ENCODE assay signal across 13 mouse cellular contexts in the genomic region with DNA sequence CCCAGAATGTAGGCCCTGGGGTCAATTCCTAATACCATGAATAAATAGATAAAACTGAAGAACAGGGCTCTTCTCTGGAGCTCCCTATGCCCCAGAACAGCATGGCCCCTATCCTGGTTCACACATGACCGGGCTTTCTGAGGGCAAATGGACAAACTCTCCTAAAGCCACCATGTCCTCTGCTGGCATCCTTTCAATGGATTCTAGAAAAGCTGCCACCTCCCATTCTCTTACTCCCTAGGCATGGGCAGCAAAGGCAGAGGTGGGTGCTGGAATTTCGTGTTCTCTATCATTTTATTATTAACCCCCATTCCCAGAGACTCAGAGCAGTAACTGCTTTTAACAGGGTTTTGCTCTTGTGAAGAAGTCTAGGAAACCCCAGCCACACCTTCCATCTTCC. TPM values are rescaled to one million over a fixed set of nuclear protein-coding genes. Genes with fewer than 3 reads are reported as not detected.
DNase-seq lines count a peak whose midpoint lies in the region; ATAC-seq and TF ChIP-seq lines count a peak whose summit lies in the region.
"Had no signal": no experiment of that assay in that cellular context is flagged by ENCODE, and none has a peak within 500 bp of the region (broad histone marks: within the 10 kb centered on the region; RNA-seq: fewer than 3 reads in every experiment).

No protein-coding gene starts in this region.

- H3K27ac ChIP-seq in lung, embryonic 16.5 days (ENCODE audit: low read length): no peak overlapping the region
- H3K27ac ChIP-seq in forebrain, embryonic 14.5 days (ENCODE audit: low read depth, low read length): no peak overlapping the region
- no peak overlapping the region for H3K27ac ChIP-seq in limb, embryonic 10.5 days
- no peak overlapping the region for H3K27ac ChIP-seq in neural tube, embryonic 13.5 days (replicated peaks)

- peaks cover 26% of the 10 kb centered on the region for H3K4me1 ChIP-seq in lung, embryonic 16.5 days (replicated peaks; ENCODE audit: control insufficient read depth, insufficient read depth, low read length)
- H3K4me1 ChIP-seq in lung, adult 2 months (ENCODE audit: control insufficient read depth, insufficient read depth, low read length): peaks cover 8% of the 10 kb centered on the region
- peaks cover 32% of the 10 kb centered on the region for H3K4me1 ChIP-seq in forebrain, embryonic 14.5 days (ENCODE audit: control insufficient read depth, insufficient read depth, low read length)
- H3K4me1 ChIP-seq in limb, embryonic 10.5 days: peaks cover 63% of the 10 kb centered on the region
- H3K4me1 ChIP-seq in neural tube, embryonic 13.5 days (replicated peaks): peaks cover 72% of the 10 kb centered on the region

- H3K9me3 ChIP-seq in lung, embryonic 16.5 days (ENCODE audit: control insufficient read depth, low read length): no peaks in the 10 kb centered on the region
- no peaks in the 10 kb centered on the region for H3K9me3 ChIP-seq in forebrain, embryonic 14.5 days (replicated peaks; ENCODE audit: control insufficient read depth, low read length)
- H3K9me3 ChIP-seq in limb, embryonic 10.5 days (replicated peaks): no peaks in the 10 kb centered on the region
- H3K9me3 ChIP-seq in neural tube, embryonic 13.5 days: no peaks in the 10 kb centered on the region

- no peak for TF ChIP-seq CTCF in lung, adult 2 months (IDR thresholded peaks at IDR 0.05; ENCODE audit: insufficient read depth, low read length)

- H3K4me3 ChIP-seq in lung, embryonic 16.5 days (ENCODE audit: low read length): no peak overlapping the region
- H3K4me3 ChIP-seq in lung, adult 2 months (replicated peaks; ENCODE audit: extremely low read depth, low read depth, low read length): no peak overlapping the region
- H3K4me3 ChIP-seq in forebrain, embryonic 14.5 days (ENCODE audit: low read depth, low read length): no peak overlapping the region
- H3K4me3 ChIP-seq in limb, embryonic 10.5 days: peak overlapping the region; percentile 74; the same call in 1 of the 2 replicates
- H3K4me3 ChIP-seq in neural tube, embryonic 13.5 days: peak overlapping the region; percentile 71

- H3K4me2 ChIP-seq in lung, embryonic 16.5 days (ENCODE audit: low read depth, low read length): 0 out of 2 replicates have a peak overlapping the region, but pooled peaks have one; percentile 89
- H3K4me2 ChIP-seq in forebrain, embryonic 14.5 days (ENCODE audit: low read length): peak overlapping the region; percentile 61
- H3K4me2 ChIP-seq in neural tube, embryonic 13.5 days: peak overlapping the region; percentile 69

- H3K36me3 ChIP-seq in lung, embryonic 16.5 days (ENCODE audit: control insufficient read depth, insufficient read depth, low read length): no peaks in the 10 kb centered on the region
- H3K36me3 ChIP-seq in forebrain, embryonic 14.5 days (ENCODE audit: control insufficient read depth, insufficient read depth, low read length): no peaks in the 10 kb centered on the region
- H3K36me3 ChIP-seq in limb, embryonic 10.5 days: peaks cover 4% of the 10 kb centered on the region
- no peaks in the 10 kb centered on the region for H3K36me3 ChIP-seq in neural tube, embryonic 13.5 days

- TF ChIP-seq POLR2A in lung, adult 2 months (IDR thresholded peaks at IDR 0.05; ENCODE audit: borderline replicate concordance, extremely low read depth, low read depth, low read length): no peak

- 79% methylated on average over 2 of the region's 2 CpGs for WGBS in lung, embryonic 16.5 days
- WGBS in lung, adult 2 months: 86% methylated on average over 2 of the region's 2 CpGs
- 94% methylated on average over 2 of the region's 2 CpGs for WGBS in forebrain, embryonic 14.5 days
- WGBS in limb, embryonic 10.5 days: 85% methylated on average over 2 of the region's 2 CpGs
- WGBS in neural tube, embryonic 13.5 days: 93% methylated on average over 2 of the region's 2 CpGs

- no peaks in the 10 kb centered on the region for H3K27me3 ChIP-seq in lung, embryonic 16.5 days (ENCODE audit: control insufficient read depth, insufficient read depth, low read depth, low read length)
- no peaks in the 10 kb centered on the region for H3K27me3 ChIP-seq in forebrain, embryonic 14.5 days (replicated peaks; ENCODE audit: control insufficient read depth, insufficient read depth, low read length)
- H3K27me3 ChIP-seq in limb, embryonic 10.5 days (ENCODE audit: low read depth, poor library complexity, severe bottlenecking): no peaks in the 10 kb centered on the region
- no peaks in the 10 kb centered on the region for H3K27me3 ChIP-seq in neural tube, embryonic 13.5 days

- DNase-seq in lung, adult 2 months: no peak
- DNase-seq in forebrain, embryonic 14.5 days (ENCODE audit: low spot score): no peak
- DNase-seq in limb, embryonic 10.5 days (ENCODE audit: low spot score): peak; percentile 8
- DNase-seq in adrenal gland, adult 8-10 months: no peak
- no peak for DNase-seq in testis, postnatal 10 days (ENCODE audit: low spot score)
- DNase-seq: lung, postnatal 36 days had no signal

- no peak overlapping the region for H3K9ac ChIP-seq in lung, embryonic 16.5 days (ENCODE audit: low read length)
- peak overlapping the region; percentile 87; the same call in 1 of the 2 replicates for H3K9ac ChIP-seq in forebrain, embryonic 14.5 days (ENCODE audit: low read length)
- H3K9ac ChIP-seq in neural tube, embryonic 13.5 days: peak overlapping the region; percentile 94

- no peak for ATAC-seq in lung, embryonic 16.5 days (ENCODE audit: low read depth)
- no peak for ATAC-seq in forebrain, embryonic 14.5 days
- no peak for ATAC-seq in neural tube, embryonic 13.5 days (ENCODE audit: low read depth)
- no peak for ATAC-seq in megakaryocyte-erythroid progenitor cell, adult 5-6 weeks (replicated peaks; ENCODE audit: low FRiP score, low TSS enrichment, poor library complexity, severe bottlenecking)
- ATAC-seq: activated CD4-positive, CD25-positive, alpha-beta regulatory T cell, adult 4 months; inflammation-experienced regulatory T-cells, adult 6 months had no signal

RNA-seq across cellular contexts. Expression of a gene that starts 1.6 kb away (rescaled TPM):
- 12.5 and 13.2 TPM in 2 replicates for polyA plus RNA-seq in lung, embryonic 16.5 days (2015; fragmentation: Nextera tagmentation; extraction: Ambion mirVana)
- 9.9 and 13.1 TPM in 2 replicates for polyA plus RNA-seq in lung, adult 2 months (2012; rRNA removed)
- polyA plus RNA-seq in forebrain, embryonic 14.5 days (2014; fragmentation: Nextera tagmentation; extraction: Ambion mirVana): 28.6 and 36.9 TPM in 2 replicates
- polyA plus RNA-seq in limb, embryonic 10.5 days (2016; fragmentation: Nextera tagmentation; extraction: Ambion mirVana): 23.8 and 27.7 TPM in 2 replicates
- 45.8 and 50.6 TPM in 2 replicates for polyA plus RNA-seq in neural tube, embryonic 13.5 days (2015; fragmentation: Nextera tagmentation; extraction: Ambion mirVana)
- total RNA-seq in adrenal gland, adult 8-10 months (2022): 10 to 100 TPM in 3 of 4 experiments, 1 to 10 TPM in 1; 9.5 to 27.1 (median 18.0) TPM
- total RNA-seq in megakaryocyte-erythroid progenitor cell, adult 5-6 weeks (2014; fragmentation: Nextera tagmentation): 0.39 TPM in 1 of 2 replicates, not detected in the other
- total RNA-seq in megakaryocyte-erythroid progenitor cell, adult 5-6 weeks (2017): 0.14 and 0.15 TPM in 2 replicates

RNA-seq across cellular contexts. Expression of a gene that starts 2.7 kb away (rescaled TPM):
- polyA plus RNA-seq in lung, embryonic 16.5 days (2015; fragmentation: Nextera tagmentation; extraction: Ambion mirVana): 73.4 and 77.0 TPM in 2 replicates
- polyA plus RNA-seq in lung, adult 2 months (2012; rRNA removed): 51.7 and 61.1 TPM in 2 replicates
- 83.9 and 90.7 TPM in 2 replicates for polyA plus RNA-seq in forebrain, embryonic 14.5 days (2014; fragmentation: Nextera tagmentation; extraction: Ambion mirVana)
- 143 and 150 TPM in 2 replicates for polyA plus RNA-seq in limb, embryonic 10.5 days (2016; fragmentation: Nextera tagmentation; extraction: Ambion mirVana)
- polyA plus RNA-seq in neural tube, embryonic 13.5 days (2015; fragmentation: Nextera tagmentation; extraction: Ambion mirVana): 82.6 and 88.0 TPM in 2 replicates
- total RNA-seq in adrenal gland, adult 8-10 months (2022): 10 to 100 TPM; 31.9 to 50.7 (median 41.9) TPM
- 37.4 and 40.7 TPM in 2 replicates for total RNA-seq in megakaryocyte-erythroid progenitor cell, adult 5-6 weeks (2014; fragmentation: Nextera tagmentation)
- total RNA-seq in megakaryocyte-erythroid progenitor cell, adult 5-6 weeks (2017): 17.0 and 19.7 TPM in 2 replicates

RNA-seq across cellular contexts. Expression of a gene that starts 9.5 kb away (rescaled TPM):
- polyA plus RNA-seq in lung, embryonic 16.5 days (2015; fragmentation: Nextera tagmentation; extraction: Ambion mirVana): 4.4 and 4.5 TPM in 2 replicates
- polyA plus RNA-seq in lung, adult 2 months (2012; rRNA removed): 8.8 and 11.0 TPM in 2 replicates
- polyA plus RNA-seq in forebrain, embryonic 14.5 days (2014; fragmentation: Nextera tagmentation; extraction: Ambion mirVana): 1.3 and 1.4 TPM in 2 replicates
- 1.7 and 1.8 TPM in 2 replicates for polyA plus RNA-seq in limb, embryonic 10.5 days (2016; fragmentation: Nextera tagmentation; extraction: Ambion mirVana)
- 7.3 and 13.3 TPM in 2 replicates for polyA plus RNA-seq in neural tube, embryonic 13.5 days (2015; fragmentation: Nextera tagmentation; extraction: Ambion mirVana)
- 10 to 100 TPM in 1 of 4 experiments, 1 to 10 TPM in 3; 1.0 to 13.3 (median 5.6) TPM for total RNA-seq in adrenal gland, adult 8-10 months (2022)
- 5.1 and 8.2 TPM in 2 replicates for total RNA-seq in megakaryocyte-erythroid progenitor cell, adult 5-6 weeks (2014; fragmentation: Nextera tagmentation)
- 0.89 and 3.4 TPM in 2 replicates for total RNA-seq in megakaryocyte-erythroid progenitor cell, adult 5-6 weeks (2017)

RNA-seq across cellular contexts. Expression of a gene that starts 11.7 kb away (rescaled TPM):
- polyA plus RNA-seq in lung, embryonic 16.5 days (2015; fragmentation: Nextera tagmentation; extraction: Ambion mirVana): not detected in 2 replicates
- not detected in 2 replicates for polyA plus RNA-seq in lung, adult 2 months (2012; rRNA removed)
- 13.4 TPM in 1 of 2 replicates, not detected in the other for polyA plus RNA-seq in forebrain, embryonic 14.5 days (2014; fragmentation: Nextera tagmentation; extraction: Ambion mirVana)
- polyA plus RNA-seq in limb, embryonic 10.5 days (2016; fragmentation: Nextera tagmentation; extraction: Ambion mirVana): 3.8 and 4.8 TPM in 2 replicates
- 8.7 and 16.2 TPM in 2 replicates for polyA plus RNA-seq in neural tube, embryonic 13.5 days (2015; fragmentation: Nextera tagmentation; extraction: Ambion mirVana)
- 1 to 10 TPM in 3 of 4 experiments, not detected in 1; 3.5 to 9.2 (median 8.3) TPM for total RNA-seq in adrenal gland, adult 8-10 months (2022)
- total RNA-seq in megakaryocyte-erythroid progenitor cell, adult 5-6 weeks (2014; fragmentation: Nextera tagmentation): not detected in 2 replicates
- total RNA-seq in megakaryocyte-erythroid progenitor cell, adult 5-6 weeks (2017): not detected in 2 replicates
- total RNA-seq: ES-E14 had no signal
- polyA plus RNA-seq: activated CD4-positive, CD25-positive, alpha-beta regulatory T cell, adult 4 months; gonadal fat pad, adult 2 months; inflammation-experienced regulatory T-cells, adult 6 months had no signal

RNA-seq across cellular contexts. Expression of a gene that starts 44.9 kb away (rescaled TPM):
- 199 and 204 TPM in 2 replicates for polyA plus RNA-seq in lung, embryonic 16.5 days (2015; fragmentation: Nextera tagmentation; extraction: Ambion mirVana)
- 378 and 395 TPM in 2 replicates for polyA plus RNA-seq in lung, adult 2 months (2012; rRNA removed)
- 187 and 226 TPM in 2 replicates for polyA plus RNA-seq in forebrain, embryonic 14.5 days (2014; fragmentation: Nextera tagmentation; extraction: Ambion mirVana)
- polyA plus RNA-seq in limb, embryonic 10.5 days (2016; fragmentation: Nextera tagmentation; extraction: Ambion mirVana): 230 and 235 TPM in 2 replicates
- 137 and 142 TPM in 2 replicates for polyA plus RNA-seq in neural tube, embryonic 13.5 days (2015; fragmentation: Nextera tagmentation; extraction: Ambion mirVana)
- 100 to 1,000 TPM; 594 to 678 (median 630) TPM for total RNA-seq in adrenal gland, adult 8-10 months (2022)
- total RNA-seq in megakaryocyte-erythroid progenitor cell, adult 5-6 weeks (2014; fragmentation: Nextera tagmentation): 749 and 832 TPM in 2 replicates
- total RNA-seq in megakaryocyte-erythroid progenitor cell, adult 5-6 weeks (2017): 152 and 207 TPM in 2 replicates

Comparison
In these comparisons a context has a peak if more than half of its experiments do, and no peak if none do; other contexts are left out.
1. H3K4me3 ChIP-seq: peak in limb, embryonic 10.5 days (single experiment) and neural tube, embryonic 13.5 days (single experiment); none in lung, embryonic 16.5 days (single experiment), lung, adult 2 months (single experiment) and forebrain, embryonic 14.5 days (single experiment).
2. Peak in every context shown above with its lines, with median percentiles within 50 percentile points of each other: H3K4me2 ChIP-seq.